Mouse (Mus musculus) neural tube, embryonic 13.5 days (tissue): ENCODE measurements around the gene Pde4d. TPM values are rescaled to one million over a fixed set of nuclear protein-coding genes. Genes with fewer than 3 reads are reported as not detected.

Experiments
- ATAC-seq: fragments of 200-750 bp; cut with Nextera tagmentation; 2 replicates; pipeline ENCODE4 v1.8.0; 2017; ENCODE audit warnings: low read depth, mild to moderate bottlenecking, moderate TSS enrichment, moderate library complexity
- H3K27ac ChIP-seq: fragments of 300-500 bp; sonication (generic); replicated peaks from 2 replicates; pipeline ENCODE4 v1.5.1; 2015; ENCODE audit warnings: moderate library complexity, mild to moderate bottlenecking, inconsistent platforms
- H3K27me3 ChIP-seq: fragments of 300-500 bp; sonication (generic); 2 replicates; pipeline ENCODE4 v1.6.1; 2015; ENCODE audit warnings: mild to moderate bottlenecking, inconsistent platforms
- H3K36me3 ChIP-seq: fragments of 300-500 bp; sonication (generic); 2 replicates; pipeline ENCODE4 v1.6.1; 2015; ENCODE audit warnings: mild to moderate bottlenecking, inconsistent platforms
- H3K4me1 ChIP-seq: fragments of 300-500 bp; sonication (generic); replicated peaks from 2 replicates; pipeline ENCODE4 v1.6.1; 2015; ENCODE audit warnings: inconsistent platforms
- H3K4me2 ChIP-seq: fragments of 300-500 bp; sonication (generic); 2 replicates; pipeline ENCODE4 v1.6.1; 2015; ENCODE audit warnings: inconsistent platforms, mild to moderate bottlenecking, moderate library complexity
- H3K4me3 ChIP-seq: fragments of 300-500 bp; sonication (generic); 2 replicates; pipeline ENCODE4 v1.5.1; 2015; ENCODE audit warnings: mild to moderate bottlenecking, inconsistent platforms
- H3K9ac ChIP-seq: fragments of 300-500 bp; sonication (generic); 2 replicates; pipeline ENCODE4 v1.6.1; 2015; ENCODE audit warnings: moderate library complexity, mild to moderate bottlenecking, inconsistent platforms
- H3K9me3 ChIP-seq: fragments of 300-500 bp; sonication (generic); 2 replicates; pipeline ENCODE4 v1.6.1; 2016; ENCODE audit warnings: inconsistent platforms
- WGBS: fragments of 180-500 bp; shearing (Covaris S2); methylation state at CpG from one replicate; pipeline ENCODE4 v1.1.7; 2015; 5-methylcytosine and 5-hydroxymethylcytosine counted together
- polyA plus RNA-seq: library from polyadenylated mRNA; unstranded; fragments of >200 nt; fragmentation: Nextera tagmentation; extraction: Ambion mirVana; gene quantifications from 2 replicates; pipeline ENCODE4 v1.2.1, GENCODE M21; 2015

Gene Pde4d
- polyA plus RNA-seq, 1 experiment from 2014 or later = 15.5 TPM

GRCm38 (mm10) chr13:109439436-109440161 is 989.9 kb downstream of the Pde4d start:
- Histone ChIP-seq H3K27ac (peak overlapping the region; percentile 92), H3K9ac (peak overlapping the region; percentile 80; the same call in 1 of the 2 replicates), H3K4me3 (peak overlapping the region; percentile 52), H3K4me2 (peak overlapping the region; percentile 73), H3K9me3 (no peaks in the 10 kb centered on the region), H3K27me3 (no peaks in the 10 kb centered on the region), H3K36me3 (no peaks in the 10 kb centered on the region), H3K4me1 (peaks cover 27% of the 10 kb centered on the region)
- 65% methylated on average over 5 of the region's 5 CpGs for WGBS
- no peak for ATAC-seq

DNA sequence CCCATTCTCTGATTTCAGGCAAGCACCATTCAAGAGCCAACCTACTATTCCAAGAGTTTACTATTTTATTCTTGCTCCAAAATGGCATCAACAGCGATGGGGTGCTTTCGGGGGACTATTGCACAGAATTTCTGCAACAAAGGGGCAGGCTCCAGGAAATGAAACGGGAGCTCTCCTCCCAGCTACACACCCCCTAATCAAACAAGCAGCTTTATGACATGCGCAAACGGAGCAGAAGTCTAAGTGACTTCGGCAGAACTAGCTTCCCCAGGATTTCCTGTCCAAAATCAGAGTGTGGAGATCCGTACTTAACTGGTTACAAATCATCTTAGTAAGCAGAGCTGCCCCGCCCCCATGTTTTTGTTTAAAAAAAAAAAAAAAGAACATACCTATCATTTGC is 990.6 kb downstream of the Pde4d start:
- Histone ChIP-seq H3K9me3 (no peaks in the 10 kb centered on the region), H3K9ac (peak overlapping the region; percentile 80), H3K4me2 (peak overlapping the region; percentile 73), H3K27ac (peak overlapping the region; percentile 92), H3K4me3 (peak overlapping the region; percentile 52), H3K4me1 (peaks cover 33% of the 10 kb centered on the region), H3K27me3 (no peaks in the 10 kb centered on the region), H3K36me3 (no peaks in the 10 kb centered on the region)
- ATAC-seq = peak; percentile 89
- under 1% methylated on average over 8 of the region's 8 CpGs for WGBS

GRCm38 (mm10) chr13:109440881-109441280 is 991.1 kb downstream of the Pde4d start:
- Histone ChIP-seq H3K4me1 (peaks cover 38% of the 10 kb centered on the region), H3K27ac (peak overlapping the region; percentile 92), H3K4me2 (peak overlapping the region; percentile 73), H3K9ac (peak overlapping the region; percentile 80), H3K9me3 (no peaks in the 10 kb centered on the region), H3K36me3 (no peaks in the 10 kb centered on the region), H3K4me3 (peak overlapping the region; percentile 52), H3K27me3 (no peaks in the 10 kb centered on the region)
- WGBS = under 1% methylated on average over 12 of the region's 12 CpGs
- ATAC-seq = peak; percentile 99

- H3K27me3 ChIP-seq = no peaks in the 10 kb centered on the region
- peak overlapping the region; percentile 73 for H3K4me2 ChIP-seq
- 31% methylated on average over 12 of the region's 12 CpGs for WGBS
- no peaks in the 10 kb centered on the region for H3K36me3 ChIP-seq
- H3K27ac ChIP-seq = peak overlapping the region; percentile 92
- peak overlapping the region; percentile 80 for H3K9ac ChIP-seq
- peak; percentile 33 for ATAC-seq
- peaks cover 43% of the 10 kb centered on the region for H3K4me1 ChIP-seq
- peak overlapping the region; percentile 52 for H3K4me3 ChIP-seq
- H3K9me3 ChIP-seq = no peaks in the 10 kb centered on the region
These were observed 991.7 kb downstream of the Pde4d start for GRCm38 (mm10) chr13:109441401-109441973.

DNA sequence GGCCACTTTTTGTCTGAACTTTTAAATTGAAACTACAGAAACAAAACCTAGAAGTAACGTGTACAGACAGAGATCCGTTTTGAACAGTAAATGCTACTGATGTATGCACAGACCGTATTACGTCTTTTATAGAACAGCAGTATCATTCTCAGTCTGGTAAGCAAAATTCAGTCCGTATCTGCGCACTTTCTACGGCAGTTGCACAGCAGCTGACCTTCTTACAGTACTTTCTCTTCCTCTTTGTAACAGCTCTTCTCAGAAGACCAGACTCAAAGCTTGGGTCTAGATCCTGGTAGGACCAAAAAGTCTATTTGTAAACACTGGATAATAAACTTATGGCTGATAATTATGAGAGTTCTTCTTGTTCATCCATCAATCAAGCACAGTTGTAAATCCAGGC is 996.4 kb downstream of the Pde4d start:
- Histone ChIP-seq H3K9ac (no peak overlapping the region), H3K27ac (no peak overlapping the region), H3K4me1 (peaks cover 52% of the 10 kb centered on the region), H3K4me2 (peak overlapping the region; percentile 73), H3K9me3 (peaks cover 4% of the 10 kb centered on the region; the same call in 1 of the 2 replicates), H3K36me3 (no peaks in the 10 kb centered on the region), H3K4me3 (peak overlapping the region; percentile 13; the same call in 1 of the 2 replicates), H3K27me3 (no peaks in the 10 kb centered on the region)
- ATAC-seq = no peak
- 79% methylated on average over 7 of the region's 7 CpGs for WGBS

DNA sequence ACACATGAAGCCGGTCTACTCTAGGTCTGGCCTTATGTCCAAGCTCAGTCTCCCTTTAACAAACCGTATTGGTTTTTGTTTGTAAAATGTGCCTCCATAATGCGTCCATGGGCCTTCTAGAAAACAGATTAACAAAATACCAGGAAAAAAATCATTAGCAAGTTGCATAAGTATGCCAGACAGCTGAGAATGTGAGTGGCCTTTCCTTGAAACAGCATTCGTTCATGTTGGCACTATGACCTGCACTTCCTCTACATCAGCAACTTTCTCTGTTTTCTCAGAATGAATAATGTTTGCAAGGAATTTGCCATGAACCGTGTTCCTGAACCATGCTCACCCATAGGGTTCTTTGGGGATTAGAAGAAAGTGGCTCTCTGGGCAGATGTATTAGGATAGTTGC is 998.4 kb downstream of the Pde4d start:
- H3K4me1 ChIP-seq = peaks cover 47% of the 10 kb centered on the region
- no peaks in the 10 kb centered on the region for H3K27me3 ChIP-seq
- no peak overlapping the region for H3K4me2 ChIP-seq
- H3K36me3 ChIP-seq = no peaks in the 10 kb centered on the region
- no peak overlapping the region for H3K4me3 ChIP-seq
- WGBS = 88% methylated on average over 5 of the region's 5 CpGs
- ATAC-seq = no peak
- H3K9ac ChIP-seq = no peak overlapping the region
- H3K27ac ChIP-seq = no peak overlapping the region
- peaks cover 6% of the 10 kb centered on the region; the same call in 1 of the 2 replicates for H3K9me3 ChIP-seq

DNA sequence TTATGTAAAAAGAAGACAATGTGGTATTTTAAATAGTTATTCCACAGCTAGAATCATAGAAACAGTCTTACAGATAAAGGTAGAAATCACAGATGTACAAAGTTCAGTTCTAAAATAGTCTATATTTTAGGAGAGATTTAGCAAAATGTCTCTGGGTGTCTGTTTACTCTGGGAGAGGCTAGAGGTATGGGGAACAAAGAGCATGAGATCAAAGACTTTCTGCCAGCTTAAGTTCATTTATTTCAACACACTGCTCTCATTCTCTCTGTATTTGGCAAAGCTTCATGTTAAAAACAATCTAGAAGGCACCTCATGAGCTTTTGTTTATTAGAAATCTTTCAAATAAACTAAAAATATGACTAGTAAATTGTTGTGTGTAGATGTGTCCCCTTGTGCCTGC is 1024.6 kb downstream of the Pde4d start:
- Histone ChIP-seq H3K27me3 (no peaks in the 10 kb centered on the region), H3K4me2 (no peak overlapping the region), H3K4me3 (no peak overlapping the region), H3K36me3 (no peaks in the 10 kb centered on the region), H3K27ac (no peak overlapping the region), H3K4me1 (peaks cover 4% of the 10 kb centered on the region), H3K9ac (no peak overlapping the region), H3K9me3 (no peaks in the 10 kb centered on the region)
- ATAC-seq = no peak

- Histone ChIP-seq H3K9ac (no peak overlapping the region), H3K27me3 (no peaks in the 10 kb centered on the region), H3K27ac (no peak overlapping the region), H3K36me3 (no peaks in the 10 kb centered on the region), H3K9me3 (no peaks in the 10 kb centered on the region), H3K4me1 (peaks cover 9% of the 10 kb centered on the region), H3K4me3 (no peak overlapping the region), H3K4me2 (no peak overlapping the region)
- ATAC-seq = no peak
- WGBS = 45% methylated on average over 7 of the region's 7 CpGs
These were observed 1031.7 kb downstream of the Pde4d start for GRCm38 (mm10) chr13:109481446-109481845.

DNA sequence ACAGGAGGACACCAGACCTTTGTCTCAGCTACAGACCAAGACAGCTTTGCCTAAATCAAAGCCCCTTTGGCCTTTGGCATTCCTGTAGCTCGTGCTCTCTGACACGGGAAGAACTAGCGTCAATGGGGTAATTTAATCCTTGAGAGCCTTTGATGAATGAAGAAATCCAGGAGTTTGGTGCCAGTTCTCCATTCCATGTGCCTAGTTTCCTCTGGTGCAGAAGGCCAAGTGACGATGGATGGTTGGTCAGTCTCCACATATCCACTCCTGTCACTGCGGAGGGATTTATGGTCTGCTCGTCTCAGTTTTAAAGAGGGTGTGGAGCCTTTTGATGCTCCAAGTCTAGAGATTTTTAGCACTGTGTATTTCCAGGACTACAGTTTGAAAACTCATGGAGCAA is 1036.4 kb downstream of the Pde4d start:
- Histone ChIP-seq H3K4me2 (no peak overlapping the region), H3K27me3 (no peaks in the 10 kb centered on the region), H3K9me3 (no peaks in the 10 kb centered on the region), H3K27ac (no peak overlapping the region), H3K4me1 (peaks cover 28% of the 10 kb centered on the region), H3K4me3 (no peak overlapping the region), H3K9ac (no peak overlapping the region), H3K36me3 (no peaks in the 10 kb centered on the region)
- ATAC-seq = no peak
- 53% methylated on average over 6 of the region's 6 CpGs for WGBS

GRCm38 (mm10) chr13:109487378-109487777 is 1037.6 kb downstream of the Pde4d start:
- Histone ChIP-seq H3K9ac (no peak overlapping the region), H3K27ac (peak overlapping the region; percentile 18; the same call in 1 of the 2 replicates), H3K4me1 (peaks cover 40% of the 10 kb centered on the region), H3K9me3 (no peaks in the 10 kb centered on the region), H3K27me3 (no peaks in the 10 kb centered on the region), H3K4me2 (no peak overlapping the region), H3K36me3 (no peaks in the 10 kb centered on the region), H3K4me3 (no peak overlapping the region)
- 0 out of 2 replicates have a peak, but pooled peaks have one; percentile 40 for ATAC-seq
- WGBS = 12% methylated on average over 2 of the region's 2 CpGs

DNA sequence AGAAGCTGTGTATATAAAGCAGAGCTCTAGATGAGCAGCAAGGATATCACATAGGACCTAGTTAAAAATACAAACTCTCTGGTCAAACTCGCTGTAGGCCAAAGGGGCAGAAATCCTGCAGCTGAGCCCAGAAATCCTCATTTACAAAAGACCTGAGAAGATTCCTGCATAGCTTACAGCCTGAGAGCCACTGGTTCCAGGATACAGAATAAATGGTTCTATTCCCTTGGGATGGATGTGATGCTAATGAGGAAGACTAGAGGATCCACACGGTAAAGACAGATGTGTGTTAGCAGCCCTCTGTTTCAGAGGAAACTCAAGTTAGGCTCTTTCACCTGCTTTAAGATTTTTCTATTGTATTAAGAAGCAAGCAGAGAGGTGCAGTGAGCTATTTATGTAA is 1041.1 kb downstream of the Pde4d start:
- Histone ChIP-seq H3K27me3 (no peaks in the 10 kb centered on the region), H3K4me3 (no peak overlapping the region), H3K4me2 (no peak overlapping the region), H3K9me3 (no peaks in the 10 kb centered on the region), H3K27ac (no peak overlapping the region), H3K36me3 (no peaks in the 10 kb centered on the region), H3K4me1 (peaks cover 42% of the 10 kb centered on the region), H3K9ac (no peak overlapping the region)
- no peak for ATAC-seq
- 32% methylated on average over 2 of the region's 2 CpGs for WGBS

GRCm38 (mm10) chr13:109491829-109492228 is 1042.1 kb downstream of the Pde4d start:
- Histone ChIP-seq H3K4me2 (no peak overlapping the region), H3K4me3 (no peak overlapping the region), H3K36me3 (no peaks in the 10 kb centered on the region), H3K27ac (no peak overlapping the region), H3K9ac (no peak overlapping the region), H3K4me1 (peaks cover 33% of the 10 kb centered on the region), H3K9me3 (no peaks in the 10 kb centered on the region), H3K27me3 (no peaks in the 10 kb centered on the region)
- ATAC-seq = no peak
- 57% methylated on average over 4 of the region's 4 CpGs for whole genome bisulfite sequencing
